Mouse (Mus musculus) CH12.LX (cell line): Measurements from ENCODE around the gene Aldh5a1.

Source experiments
- CHD1 ChIP-seq: IDR thresholded peaks from 2 replicates; pipeline ENCODE4 v1.6.1; 2012; ENCODE audit warnings: low read depth, low read length, improper control_type of control experiment, inconsistent platforms
- CHD2 ChIP-seq: IDR thresholded peaks from 2 replicates; pipeline ENCODE4 v1.6.1; 2011; ENCODE audit warnings: low read length, improper control_type of control experiment
- CTCF ChIP-seq, 2 experiments: IDR thresholded peaks in 1 of 2; conservative IDR thresholded peaks in 1 of 2; 2 replicates each; pipeline ENCODE4 v1.5.1; 2011 to 2012; ENCODE audit warnings: low read depth in 2 of 2, low read length in 2 of 2, improper control_type of control experiment in 1 of 2, inconsistent platforms in 1 of 2, mild to moderate bottlenecking in 1 of 2, moderate library complexity in 1 of 2
- E2F4 ChIP-seq: IDR thresholded peaks from 2 replicates; pipeline ENCODE4 v1.6.1; 2011; ENCODE audit warnings: low read depth, low read length, improper control_type of control experiment; ENCODE audit not compliant: insufficient replicate concordance
- MAFK ChIP-seq: IDR thresholded peaks from 2 replicates; pipeline ENCODE4 v1.6.1; 2011; ENCODE audit warnings: low read length, improper control_type of control experiment; ENCODE audit not compliant: insufficient replicate concordance
- NRF1 ChIP-seq: IDR thresholded peaks from 2 replicates; pipeline ENCODE4 v1.6.1; 2014; ENCODE audit warnings: low read depth, mild to moderate bottlenecking, inconsistent platforms, low read length, improper control_type of control experiment, moderate library complexity
- PAX5 ChIP-seq: IDR thresholded peaks from 2 replicates; pipeline ENCODE4 v1.6.1; 2012; ENCODE audit warnings: low read length, inconsistent platforms, mixed read lengths
- POLR2A ChIP-seq: IDR thresholded peaks from 2 replicates; pipeline ENCODE4 v1.6.1; 2011; ENCODE audit warnings: low read depth, mild to moderate bottlenecking, improper control_type of control experiment, low read length
- POLR2AphosphoS2 ChIP-seq: IDR thresholded peaks from 2 replicates; pipeline ENCODE4 v1.6.1; 2011; ENCODE audit warnings: low read depth, low read length, improper control_type of control experiment
- ZNF384 ChIP-seq: IDR thresholded peaks from 2 replicates; pipeline ENCODE4 v1.6.1; 2012; ENCODE audit warnings: low read depth, low read length, improper control_type of control experiment, inconsistent platforms

DNA sequence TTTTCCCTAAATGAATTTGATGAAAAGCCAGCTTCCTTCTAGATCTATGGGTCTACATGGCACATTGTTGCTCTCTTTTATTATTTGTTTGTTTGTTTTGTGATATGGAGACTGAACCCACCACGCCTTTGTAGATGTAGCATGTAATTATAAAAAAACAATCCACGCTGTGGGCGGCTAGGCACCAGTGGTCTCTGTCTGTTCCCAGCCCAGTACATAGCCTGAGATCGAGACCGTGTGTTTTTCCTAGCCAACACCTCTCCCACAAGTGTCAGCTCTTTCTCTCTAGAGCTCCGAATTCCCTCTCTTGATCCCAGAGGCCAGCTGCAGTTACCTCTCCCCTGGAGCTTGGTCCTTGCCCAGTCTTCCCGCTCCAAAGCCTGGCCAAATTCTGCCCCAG, 69.2 kb downstream of the Aldh5a1 start:
- TF ChIP-seq CTCF (conservative IDR thresholded peaks at IDR 0.05 in 1 of 2, IDR thresholded peaks at IDR 0.05 in 1 of 2; ENCODE audit: low read depth in 2 of 2, low read length in 2 of 2) (no peak), E2F4 (no peak), ZNF384 (no peak), CHD2 (no peak), MAFK (no peak), PAX5 (no peak), POLR2AphosphoS2 (no peak), NRF1 (no peak), POLR2A (no peak), CHD1 (no peak)
